Mouse (Mus musculus) myocyte (in vitro differentiated cells): Measurements from ENCODE around the gene Sema3g.

Experiments used
- MYOG ChIP-seq, 3 experiments: IDR thresholded peaks; one replicate each; pipeline ENCODE4 v1.6.1; 2011; ENCODE audit warnings: control low read depth in 2 of 3, low read depth in 2 of 3, mild to moderate bottlenecking in 2 of 3; ENCODE audit not compliant: insufficient read length in 2 of 3, control insufficient read depth in 1 of 3, insufficient read depth in 1 of 3
- POLR2A ChIP-seq: IDR thresholded peaks from one replicate; pipeline ENCODE4 v1.6.1; 2011; ENCODE audit warnings: low read depth, mild to moderate bottlenecking, control low read depth, moderate library complexity; ENCODE audit not compliant: insufficient read length

- no peak for TF ChIP-seq POLR2A
- TF ChIP-seq MYOG (IDR thresholded peaks at IDR 0.05; ENCODE audit: control insufficient read depth in 1 of 3, insufficient read depth in 1 of 3, insufficient read length in 2 of 3, low read depth in 2 of 3), result no peak
Observed at GRCm38 (mm10) chr14:31272164-31272563, 54.5 kb downstream of the Sema3g start.
